Mouse (Mus musculus): ENCODE results near the gene Usp3.

- TF ChIP-seq POLR2A (IDR thresholded peaks at IDR 0.05; ENCODE audit: insufficient read depth, low read depth, low read length) = no peak
- no peak for TF ChIP-seq CTCF (IDR thresholded peaks at IDR 0.05)
- no peak for TF ChIP-seq EP300 (IDR thresholded peaks at IDR 0.05; ENCODE audit: insufficient read depth, low read depth, low read length)
These were observed 87.6 kb downstream of the Usp3 start for GRCm38 (mm10) chr9:66505141-66505917.
